Mouse (Mus musculus) thymus, postnatal 36 days (tissue): Measurements from ENCODE around the gene Fam131b.
A peak's percentile ranks its signal among the peaks of the same experiment; 100 is the strongest.

Source experiments
- DNase-seq, 2 experiments: peaks; one replicate each; pipeline ENCODE4 v3.0.0; 2022; ENCODE audit warnings: mixed read lengths in 2 of 2

Fam131b gene

GRCm38 (mm10) chr6:42355366-42355765 is 30.9 kb upstream of the Fam131b start:
- DNase-seq: no peak

- peak in 1 of 2 experiments; percentile 14 for DNase-seq
Measured at GRCm38 (mm10) chr6:42354076-42355019, 29.9 kb upstream of the Fam131b start.

GRCm38 (mm10) chr6:42353180-42353579 is 28.7 kb upstream of the Fam131b start:
- DNase-seq: no peak

- DNase-seq: no peak
Measured at GRCm38 (mm10) chr6:42352486-42352846, 28.0 kb upstream of the Fam131b start.

GRCm38 (mm10) chr6:42351776-42352485 is 27.5 kb upstream of the Fam131b start:
- no peak for DNase-seq

- DNase-seq: peak in 1 of 2 experiments; percentile 25
Measured at GRCm38 (mm10) chr6:42350968-42351775, 26.7 kb upstream of the Fam131b start.

- peak; percentile 55 to 66 for DNase-seq
Measured at GRCm38 (mm10) chr6:42350021-42350967, 25.9 kb upstream of the Fam131b start.

GRCm38 (mm10) chr6:42349426-42350020 is 25.1 kb upstream of the Fam131b start, which contains the start of gene Zyx:
Gene Zyx (plus strand): TSS chr6:42349630.
- DNase-seq: peak; percentile 86 to 89

GRCm38 (mm10) chr6:42349006-42349425 is 24.6 kb upstream of the Fam131b start:
- peak; percentile 82 to 86 for DNase-seq

- no peak for DNase-seq
Measured at GRCm38 (mm10) chr6:42348281-42349005, 24.0 kb upstream of the Fam131b start.

- DNase-seq: peak in 1 of 2 experiments; percentile 15
Measured at GRCm38 (mm10) chr6:42344255-42344654, 19.8 kb upstream of the Fam131b start.

- DNase-seq: peak; percentile 71 to 80
Measured at GRCm38 (mm10) chr6:42343361-42344120, 19.1 kb upstream of the Fam131b start.

- no peak for DNase-seq
Measured at GRCm38 (mm10) chr6:42342171-42342570, 17.7 kb upstream of the Fam131b start.

GRCm38 (mm10) chr6:42339981-42340380 is 15.5 kb upstream of the Fam131b start:
- DNase-seq: no peak

- no peak for DNase-seq
Measured at GRCm38 (mm10) chr6:42339189-42339588, 14.7 kb upstream of the Fam131b start.

GRCm38 (mm10) chr6:42330946-42331345 is 6.5 kb upstream of the Fam131b start:
- no peak for DNase-seq

GRCm38 (mm10) chr6:42330216-42330615 is 5.8 kb upstream of the Fam131b start:
- no peak for DNase-seq

- DNase-seq: no peak
Measured at GRCm38 (mm10) chr6:42328757-42329156, 4.3 kb upstream of the Fam131b start.

- DNase-seq: no peak
Measured at GRCm38 (mm10) chr6:42326509-42326908, 2.1 kb upstream of the Fam131b start.

GRCm38 (mm10) chr6:42325268-42325609 is 796 bp upstream of the Fam131b start:
- peak; percentile 75 to 84 for DNase-seq
